Mouse (Mus musculus): ENCODE results near the gene Ppp1r12b. TPM values are rescaled to one million over a fixed set of nuclear protein-coding genes. Genes with fewer than 3 reads are reported as not detected.

The Ppp1r12b gene
- polyA plus RNA-seq, 1 experiment from 2014 or later, result 5.0 TPM

- Histone ChIP-seq H3K36me3 (replicated peaks) (no peaks in the 10 kb centered on the region), H3K27me3 (replicated peaks; ENCODE audit: low read depth, poor library complexity, severe bottlenecking) (peaks cover 86% of the 10 kb centered on the region), H3K27ac (replicated peaks) (no peak overlapping the region), H3K9me3 (no peaks in the 10 kb centered on the region), H3K4me1 (peaks cover 50% of the 10 kb centered on the region), H3K4me3 (no peak overlapping the region)
- DNase-seq (ENCODE audit: low spot score), result no peak
- 42% methylated on average over 2 of the region's 2 CpGs for WGBS
Observed at GRCm38 (mm10) chr1:134706549-134706948, 249.2 kb downstream of the Ppp1r12b start.

Small RNA genes within 50 kb of the gene (microRNA-seq; reads per million reads assigned to microRNA genes)
- gene Gm22232, result not detected

Other genes with a start within 250 kb of the Ppp1r12b start
- gene Ube2t, start 6.6 kb upstream of the Ppp1r12b start, polyA plus RNA-seq (2016; fragmentation: Nextera tagmentation; extraction: Ambion mirVana), result 52.2 and 55.5 TPM in 2 replicates
- gene Lgr6, start 149.3 kb upstream of the Ppp1r12b start, polyA plus RNA-seq (2016; fragmentation: Nextera tagmentation; extraction: Ambion mirVana), result 0.73 and 1.1 TPM in 2 replicates
- gene Ptpn7, start 176.8 kb upstream of the Ppp1r12b start, polyA plus RNA-seq (2016; fragmentation: Nextera tagmentation; extraction: Ambion mirVana), result 1.3 and 2.1 TPM in 2 replicates
- gene Arl8a, start 190.9 kb upstream of the Ppp1r12b start, polyA plus RNA-seq (2016; fragmentation: Nextera tagmentation; extraction: Ambion mirVana), result 48.3 and 50.3 TPM in 2 replicates
- gene Gpr37l1, start 211.7 kb upstream of the Ppp1r12b start, polyA plus RNA-seq (2016; fragmentation: Nextera tagmentation; extraction: Ambion mirVana), result not detected in 2 replicates